Mouse (Mus musculus) spleen, adult 18-20 months (tissue): ENCODE data around the gene Shcbp1.
"Not testable (repeated sequence)": the region's sequence is repeated elsewhere in the genome, so short reads cannot be mapped to it uniquely, and the experiment has no call there.

Source experiments
- DNase-seq, 2 experiments: peaks; one replicate each; pipeline ENCODE4 v3.0.0; 2022; ENCODE audit warnings: mixed read lengths in 2 of 2

Shcbp1 gene

GRCm38 (mm10) chr8:4779254-4780055 is at the start of gene Shcbp1:
Gene Shcbp1, minus strand, starts transcription at chr8:4779567.
- DNase-seq, result peak; percentile 71 to 87

GRCm38 (mm10) chr8:4808831-4809230 is 29.5 kb upstream of the Shcbp1 start:
- DNase-seq, result no peak

DNA sequence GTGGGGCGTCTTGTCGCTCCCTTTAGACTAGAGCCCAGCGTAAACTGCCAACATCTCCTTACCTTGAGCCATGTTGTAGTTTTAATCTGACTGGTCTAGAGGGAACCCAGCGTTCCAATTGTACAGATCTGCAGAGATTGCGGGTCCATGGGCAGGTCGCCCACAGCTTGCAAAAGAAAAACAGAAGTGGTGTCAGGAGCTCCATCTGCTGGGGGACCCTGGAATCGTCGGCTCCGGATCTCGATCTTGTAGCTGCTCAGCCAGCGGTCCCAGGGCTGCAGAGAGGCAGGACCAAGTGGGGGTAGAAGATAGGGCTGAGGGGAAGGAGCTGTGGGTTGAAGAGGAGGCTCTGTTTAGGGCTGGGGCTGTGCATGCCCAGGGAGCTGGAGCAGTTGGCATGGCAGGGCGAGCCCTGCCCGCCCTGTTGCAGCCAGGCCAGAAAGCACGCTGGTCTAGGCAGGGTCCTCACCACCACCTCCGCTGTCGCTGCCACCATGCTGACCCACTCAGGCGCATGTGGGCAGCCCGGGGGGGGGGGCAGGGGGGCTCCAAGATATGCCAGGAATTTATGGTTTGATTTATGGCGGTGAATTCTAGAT is 21.3 kb upstream of the Shcbp1 start:
- peak in 1 of 2 experiments; percentile 25 for DNase-seq

DNA sequence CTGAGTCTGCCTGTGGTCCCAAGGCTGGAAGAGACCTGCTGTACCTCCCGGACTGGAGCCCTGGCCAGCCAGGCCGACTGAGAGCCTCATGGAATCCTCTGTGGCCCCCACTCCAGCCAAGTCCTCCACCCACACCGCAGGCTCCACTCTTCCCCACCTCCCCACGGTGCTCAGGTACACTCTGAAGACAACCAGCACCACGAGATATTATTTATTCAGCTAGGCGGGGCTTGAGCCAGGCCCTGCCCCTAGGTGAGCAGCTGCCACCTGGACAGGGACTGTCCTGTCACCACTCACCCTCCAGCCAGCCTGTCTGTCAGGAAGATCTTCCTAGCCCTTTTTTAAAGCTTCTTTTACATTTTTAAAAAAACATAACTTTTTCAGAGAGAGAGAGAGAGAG is 1.1 kb downstream of the Shcbp1 start:
- no peak for DNase-seq

- no peak for DNase-seq
Measured at GRCm38 (mm10) chr8:4764751-4765150, 14.6 kb downstream of the Shcbp1 start.

GRCm38 (mm10) chr8:4753048-4753447 is 26.3 kb downstream of the Shcbp1 start:
- no peak for DNase-seq

GRCm38 (mm10) chr8:4730942-4731341 is 48.4 kb downstream of the Shcbp1 start:
- DNase-seq, result no peak

DNA sequence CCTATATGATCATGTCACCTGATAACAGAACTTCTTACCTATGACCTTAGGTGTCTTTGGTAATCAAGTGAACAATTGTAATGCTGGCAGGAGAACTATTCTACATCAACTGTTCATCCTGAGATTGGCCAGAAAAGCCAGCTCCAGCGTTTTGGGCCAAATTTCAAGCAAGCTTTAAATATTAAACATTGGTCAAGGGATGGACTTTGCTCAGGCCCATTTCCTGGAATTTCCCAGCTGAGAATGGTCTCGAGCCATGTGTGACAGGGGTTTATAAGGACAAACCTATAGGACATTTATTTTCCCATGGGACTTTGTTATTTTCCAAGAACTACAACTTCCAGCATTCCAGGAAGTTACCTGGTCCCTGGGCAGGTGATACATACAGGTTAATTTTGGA is 63.8 kb downstream of the Shcbp1 start:
- DNase-seq, result no peak

- not testable (repeated sequence) for DNase-seq
Measured at GRCm38 (mm10) chr8:4708346-4708745, 71.0 kb downstream of the Shcbp1 start.

- not testable (repeated sequence) for DNase-seq
Measured at GRCm38 (mm10) chr8:4707916-4708315, 71.5 kb downstream of the Shcbp1 start.

GRCm38 (mm10) chr8:4691634-4692033 is 87.7 kb downstream of the Shcbp1 start:
- no peak for DNase-seq
